Mouse (Mus musculus) embryonic facial prominence, embryonic 13.5 days (tissue): ENCODE measurements at regions not wholly inside any gene's neighbourhood (a gene's known extent, or its start where the extent isn't known, plus 50 kb on each side); places are given as distances from the start of the nearest gene placed in this dataset.

Source experiments
- ATAC-seq: fragments of 200-750 bp; cut with Nextera tagmentation; 2 replicates; pipeline ENCODE4 v1.8.0; 2017; ENCODE audit warnings: low read depth; ENCODE audit not compliant: insufficient number of reproducible peaks, insufficient read depth, low FRiP score, low TSS enrichment
- H3K27ac ChIP-seq: fragments of 300-500 bp; sonication (generic); 2 replicates; pipeline ENCODE4 v1.5.1; 2015; ENCODE audit warnings: moderate library complexity, mild to moderate bottlenecking, inconsistent platforms
- H3K27me3 ChIP-seq: fragments of 300-500 bp; sonication (generic); 2 replicates; pipeline ENCODE4 v1.6.1; 2015; ENCODE audit warnings: mild to moderate bottlenecking, inconsistent platforms
- H3K36me3 ChIP-seq: fragments of 300-500 bp; sonication (generic); 2 replicates; pipeline ENCODE4 v1.6.1; 2015; ENCODE audit warnings: mild to moderate bottlenecking, inconsistent platforms
- H3K4me1 ChIP-seq: fragments of 300-500 bp; sonication (generic); 2 replicates; pipeline ENCODE4 v1.6.1; 2015; ENCODE audit warnings: inconsistent platforms
- H3K4me2 ChIP-seq: fragments of 300-500 bp; sonication (generic); 2 replicates; pipeline ENCODE4 v1.6.1; 2015; ENCODE audit warnings: moderate library complexity, mild to moderate bottlenecking, inconsistent platforms
- H3K4me3 ChIP-seq: fragments of 300-500 bp; sonication (generic); 2 replicates; pipeline ENCODE4 v1.5.1; 2015; ENCODE audit warnings: mild to moderate bottlenecking, inconsistent platforms
- H3K9ac ChIP-seq: fragments of 300-500 bp; sonication (generic); 2 replicates; pipeline ENCODE4 v1.6.1; 2015; ENCODE audit warnings: mild to moderate bottlenecking, inconsistent platforms
- H3K9me3 ChIP-seq: fragments of 300-500 bp; sonication (generic); 2 replicates; pipeline ENCODE4 v1.6.1; 2016; ENCODE audit warnings: inconsistent platforms
- WGBS: fragments of 180-500 bp; shearing (Covaris S2); methylation state at CpG from one replicate; pipeline ENCODE4 v1.1.7; 2015; ENCODE audit warnings: mixed read lengths; 5-methylcytosine and 5-hydroxymethylcytosine counted together

- H3K36me3 ChIP-seq, result no peaks in the 10 kb centered on the region
- H3K27ac ChIP-seq, result no peak overlapping the region
- ATAC-seq, result no peak
- H3K4me2 ChIP-seq, result no peak overlapping the region
- WGBS, result 87% methylated on average over 4 of the region's 4 CpGs
- peaks cover 4% of the 10 kb centered on the region; the same call in 1 of the 2 replicates for H3K9me3 ChIP-seq
- H3K4me3 ChIP-seq, result no peak overlapping the region
- peaks cover 21% of the 10 kb centered on the region for H3K4me1 ChIP-seq
- no peaks in the 10 kb centered on the region for H3K27me3 ChIP-seq
- H3K9ac ChIP-seq, result no peak overlapping the region
Measured at GRCm38 (mm10) chr1:35823496-35823895, 244.7 kb upstream of the Hs6st1 start.

- 50% methylated on average over 23 of the region's 24 CpGs for WGBS
- H3K36me3 ChIP-seq, result no peaks in the 10 kb centered on the region
- no peak overlapping the region for H3K4me2 ChIP-seq
- H3K9me3 ChIP-seq, result peaks cover 4% of the 10 kb centered on the region; the same call in 1 of the 2 replicates
- no peak overlapping the region for H3K4me3 ChIP-seq
- no peak for ATAC-seq
- H3K27ac ChIP-seq, result no peak overlapping the region
- no peaks in the 10 kb centered on the region for H3K27me3 ChIP-seq
- H3K4me1 ChIP-seq, result peaks cover 21% of the 10 kb centered on the region
- H3K9ac ChIP-seq, result no peak overlapping the region
Measured at GRCm38 (mm10) chr1:35823981-35824880, 244.0 kb upstream of the Hs6st1 start.

GRCm38 (mm10) chr1:35825531-35825966 lies 242.7 kb upstream of the Hs6st1 start:
- H3K36me3 ChIP-seq, result no peaks in the 10 kb centered on the region
- H3K4me3 ChIP-seq, result no peak overlapping the region
- H3K9ac ChIP-seq, result no peak overlapping the region
- H3K9me3 ChIP-seq, result no peaks in the 10 kb centered on the region
- 46% methylated on average over 10 of the region's 10 CpGs for WGBS
- 0 out of 2 replicates have a peak, but pooled peaks have one; percentile 27 for ATAC-seq
- 0 out of 2 replicates have a peak overlapping the region, but pooled peaks have one; percentile 16 for H3K27ac ChIP-seq
- no peaks in the 10 kb centered on the region for H3K27me3 ChIP-seq
- H3K4me1 ChIP-seq, result peaks cover 21% of the 10 kb centered on the region
- no peak overlapping the region for H3K4me2 ChIP-seq

- Histone ChIP-seq H3K9me3 (0 out of 2 replicates have a peak, but pooled peaks cover 3% of the 10 kb centered on the region), H3K4me1 (peaks cover 21% of the 10 kb centered on the region), H3K27me3 (no peaks in the 10 kb centered on the region), H3K9ac (no peak overlapping the region), H3K36me3 (no peaks in the 10 kb centered on the region), H3K27ac (no peak overlapping the region), H3K4me3 (no peak overlapping the region), H3K4me2 (no peak overlapping the region)
- WGBS, result 68% methylated on average over 7 of the region's 7 CpGs
- no peak for ATAC-seq
Measured at GRCm38 (mm10) chr1:35826575-35827114, 241.6 kb upstream of the Hs6st1 start.

- Histone ChIP-seq H3K36me3 (no peaks in the 10 kb centered on the region), H3K4me3 (no peak overlapping the region), H3K27ac (no peak overlapping the region), H3K4me1 (peaks cover 21% of the 10 kb centered on the region), H3K9ac (no peak overlapping the region), H3K4me2 (no peak overlapping the region), H3K9me3 (0 out of 2 replicates have a peak, but pooled peaks cover 3% of the 10 kb centered on the region), H3K27me3 (no peaks in the 10 kb centered on the region)
- ATAC-seq, result no peak
- WGBS, result 39% methylated on average over 3 of the region's 3 CpGs
Measured at GRCm38 (mm10) chr1:35827471-35827870, 240.7 kb upstream of the Hs6st1 start.

GRCm38 (mm10) chr1:35834180-35834579 lies 234.0 kb upstream of the Hs6st1 start:
- Histone ChIP-seq H3K4me2 (no peak overlapping the region), H3K4me1 (no peaks in the 10 kb centered on the region), H3K27me3 (no peaks in the 10 kb centered on the region), H3K27ac (no peak overlapping the region), H3K36me3 (no peaks in the 10 kb centered on the region), H3K9me3 (0 out of 2 replicates have a peak, but pooled peaks cover 3% of the 10 kb centered on the region), H3K4me3 (no peak overlapping the region), H3K9ac (no peak overlapping the region)
- WGBS, result 84% methylated on average over 7 of the region's 7 CpGs
- ATAC-seq, result no peak

GRCm38 (mm10) chr1:35836552-35836951 lies 231.6 kb upstream of the Hs6st1 start:
- Histone ChIP-seq H3K4me3 (no peak overlapping the region), H3K36me3 (no peaks in the 10 kb centered on the region), H3K27ac (no peak overlapping the region), H3K9ac (no peak overlapping the region), H3K4me2 (no peak overlapping the region), H3K4me1 (no peaks in the 10 kb centered on the region), H3K27me3 (no peaks in the 10 kb centered on the region), H3K9me3 (no peaks in the 10 kb centered on the region)
- no peak for ATAC-seq
- 71% methylated on average over 5 of the region's 5 CpGs for WGBS

GRCm38 (mm10) chr1:35838625-35839024 lies 229.6 kb upstream of the Hs6st1 start:
- Histone ChIP-seq H3K4me3 (no peak overlapping the region), H3K9ac (no peak overlapping the region), H3K27me3 (no peaks in the 10 kb centered on the region), H3K9me3 (no peaks in the 10 kb centered on the region), H3K36me3 (no peaks in the 10 kb centered on the region), H3K27ac (no peak overlapping the region), H3K4me2 (no peak overlapping the region), H3K4me1 (no peaks in the 10 kb centered on the region)
- 91% methylated on average over 3 of the region's 3 CpGs for WGBS
- ATAC-seq, result no peak

GRCm38 (mm10) chr1:35839446-35839845 lies 228.8 kb upstream of the Hs6st1 start:
- 73% methylated on average over 6 of the region's 6 CpGs for WGBS
- no peaks in the 10 kb centered on the region for H3K36me3 ChIP-seq
- no peaks in the 10 kb centered on the region for H3K9me3 ChIP-seq
- H3K4me3 ChIP-seq, result no peak overlapping the region
- ATAC-seq, result no peak
- no peak overlapping the region for H3K9ac ChIP-seq
- H3K4me1 ChIP-seq, result no peaks in the 10 kb centered on the region
- no peak overlapping the region for H3K4me2 ChIP-seq
- H3K27ac ChIP-seq, result no peak overlapping the region
- no peaks in the 10 kb centered on the region for H3K27me3 ChIP-seq

GRCm38 (mm10) chr1:35841626-35842025 lies 226.6 kb upstream of the Hs6st1 start:
- Histone ChIP-seq H3K9me3 (no peaks in the 10 kb centered on the region), H3K9ac (no peak overlapping the region), H3K4me3 (no peak overlapping the region), H3K4me2 (no peak overlapping the region), H3K4me1 (no peaks in the 10 kb centered on the region), H3K27me3 (no peaks in the 10 kb centered on the region), H3K36me3 (no peaks in the 10 kb centered on the region), H3K27ac (no peak overlapping the region)
- no peak for ATAC-seq
- WGBS, result 86% methylated on average over 2 of the region's 2 CpGs

- Histone ChIP-seq H3K27me3 (no peaks in the 10 kb centered on the region), H3K36me3 (no peaks in the 10 kb centered on the region), H3K9me3 (no peaks in the 10 kb centered on the region), H3K4me2 (no peak overlapping the region), H3K27ac (no peak overlapping the region), H3K9ac (no peak overlapping the region), H3K4me1 (no peaks in the 10 kb centered on the region), H3K4me3 (no peak overlapping the region)
- 92% methylated on average over 4 of the region's 4 CpGs for WGBS
- no peak for ATAC-seq
Measured at GRCm38 (mm10) chr1:35842707-35843106, 225.5 kb upstream of the Hs6st1 start.

- Histone ChIP-seq H3K9me3 (no peaks in the 10 kb centered on the region), H3K4me2 (no peak overlapping the region), H3K27me3 (no peaks in the 10 kb centered on the region), H3K4me1 (no peaks in the 10 kb centered on the region), H3K4me3 (no peak overlapping the region), H3K27ac (no peak overlapping the region), H3K36me3 (no peaks in the 10 kb centered on the region), H3K9ac (no peak overlapping the region)
- WGBS, result 68% methylated on average over 3 of the region's 3 CpGs
- no peak for ATAC-seq
Measured at GRCm38 (mm10) chr1:35843566-35843965, 224.6 kb upstream of the Hs6st1 start.
